Mouse (Mus musculus) lung, postnatal 0 days (tissue): Measurements from ENCODE around the gene Gm20905. TPM values are rescaled to one million over a fixed set of nuclear protein-coding genes. Genes with fewer than 3 reads are reported as not detected.
"Not testable (repeated sequence)": the region's sequence is repeated elsewhere in the genome, so short reads cannot be mapped to it uniquely, and the experiment has no call there.

Source experiments
- ATAC-seq: fragments of 200-750 bp; cut with Nextera tagmentation; 2 replicates; pipeline ENCODE4 v1.8.0; 2017; ENCODE audit warnings: moderate library complexity
- DNase-seq: peaks from one replicate; pipeline ENCODE4 v3.0.0-alpha.2; 2016; ENCODE audit warnings: low spot score
- H3K27ac ChIP-seq: fragments of 300-500 bp; sonication (generic); 2 replicates; pipeline ENCODE4 v1.5.1; 2014; ENCODE audit warnings: antibody characterized with exemption, mild to moderate bottlenecking, low read length, mixed read lengths
- H3K27me3 ChIP-seq: fragments of 300-500 bp; sonication (generic); replicated peaks from 2 replicates; pipeline ENCODE4 v1.6.1; 2014; ENCODE audit warnings: low read length, mixed read lengths; ENCODE audit not compliant: insufficient read depth
- H3K36me3 ChIP-seq: fragments of 300-500 bp; sonication (generic); 2 replicates; pipeline ENCODE4 v1.6.1; 2014; ENCODE audit warnings: low read length, mixed read lengths; ENCODE audit not compliant: insufficient read depth
- H3K4me1 ChIP-seq: fragments of 300-500 bp; sonication (generic); 2 replicates; pipeline ENCODE4 v1.6.1; 2014; ENCODE audit warnings: antibody characterized with exemption, low read depth, low read length, mixed read lengths; ENCODE audit not compliant: insufficient read depth
- H3K4me2 ChIP-seq: fragments of 300-500 bp; sonication (generic); replicated peaks from 2 replicates; pipeline ENCODE4 v1.6.1; 2014; ENCODE audit warnings: low read depth, mild to moderate bottlenecking, low read length, moderate library complexity, mixed read lengths
- H3K4me3 ChIP-seq: fragments of 300-500 bp; sonication (generic); 2 replicates; pipeline ENCODE4 v1.5.1; 2014; ENCODE audit warnings: low read depth, low read length
- H3K9ac ChIP-seq: fragments of 300-500 bp; sonication (generic); replicated peaks from 2 replicates; pipeline ENCODE4 v1.6.1; 2014; ENCODE audit warnings: low read depth, mild to moderate bottlenecking
- H3K9me3 ChIP-seq: fragments of 300-500 bp; sonication (generic); 2 replicates; pipeline ENCODE4 v1.6.1; 2016; ENCODE audit warnings: low read length, mixed read lengths
- WGBS: fragments of 180-500 bp; shearing (Covaris S2); extraction: QIAGEN DNeasy Blood & Tissue Kit; methylation state at CpG from one replicate; pipeline ENCODE4 v1.1.7; 2014; 5-methylcytosine and 5-hydroxymethylcytosine counted together
- polyA plus RNA-seq: library from polyadenylated mRNA; unstranded; fragments of >200 nt; fragmentation: Nextera tagmentation; extraction: Ambion mirVana; gene quantifications from 2 replicates; pipeline ENCODE4 v1.2.1, GENCODE M21; 2015

Gm20905 gene
- not detected in 2 replicates for polyA plus RNA-seq

DNA sequence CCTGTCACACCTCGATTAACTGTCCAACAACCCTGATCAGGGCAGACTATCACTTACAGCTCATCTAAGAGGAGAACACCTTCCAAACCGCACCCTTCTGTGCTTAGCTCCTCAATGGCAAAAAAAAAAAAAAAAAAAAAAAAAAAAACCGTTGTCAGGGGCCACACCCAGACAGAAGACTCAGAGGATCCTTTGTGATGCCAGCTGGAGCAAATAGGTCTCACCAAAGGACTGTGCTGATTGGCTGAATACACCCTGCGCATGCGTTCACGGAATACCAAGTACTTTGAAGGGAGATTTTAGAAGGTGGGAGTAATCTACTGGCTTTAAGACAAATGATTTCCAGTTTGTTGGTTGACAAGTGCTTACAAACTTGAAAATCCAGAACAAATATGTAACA lies at the start of gene Gm20905:
Gene Gm20905, minus strand, starts transcription at position 101 of the 400 bp plus-strand sequence.
- not testable (repeated sequence) for H3K27ac ChIP-seq, ATAC-seq, H3K4me3 ChIP-seq, H3K4me1 ChIP-seq, H3K9ac ChIP-seq, H3K36me3 ChIP-seq, H3K27me3 ChIP-seq, H3K4me2 ChIP-seq, H3K9me3 ChIP-seq, DNase-seq
- WGBS: no CpG with 5 or more reads among the region's 6 CpGs
